Mouse (Mus musculus) forebrain, embryonic 11.5 days (tissue): Measurements from ENCODE around the gene Efr3b. TPM values are rescaled to one million over a fixed set of nuclear protein-coding genes. Genes with fewer than 3 reads are reported as not detected.

ENCODE experiments used
- ATAC-seq: fragments of 200-750 bp; cut with Nextera tagmentation; replicated peaks from 2 replicates; pipeline ENCODE4 v1.8.0; 2017; ENCODE audit warnings: moderate TSS enrichment; ENCODE audit not compliant: low FRiP score
- DNase-seq: peaks from one replicate; pipeline ENCODE4 v3.0.0-alpha.2; 2017; ENCODE audit warnings: low spot score
- H3K27ac ChIP-seq: fragments of 300-500 bp; sonication (generic); 2 replicates; pipeline ENCODE4 v1.5.1; 2014; ENCODE audit warnings: low read depth, low read length
- H3K27me3 ChIP-seq: fragments of 300-500 bp; sonication (generic); 2 replicates; pipeline ENCODE4 v1.6.1; 2014; ENCODE audit warnings: mild to moderate bottlenecking, low read length, mixed read lengths; ENCODE audit not compliant: control insufficient read depth, insufficient read depth
- H3K36me3 ChIP-seq: fragments of 300-500 bp; sonication (generic); 2 replicates; pipeline ENCODE4 v1.6.1; 2014; ENCODE audit warnings: mild to moderate bottlenecking, low read length, moderate library complexity, mixed read lengths; ENCODE audit not compliant: control insufficient read depth, insufficient read depth
- H3K4me1 ChIP-seq: fragments of 300-500 bp; sonication (generic); replicated peaks from 2 replicates; pipeline ENCODE4 v1.6.1; 2014; ENCODE audit warnings: low read length, mixed read lengths; ENCODE audit not compliant: control insufficient read depth, insufficient read depth
- H3K4me2 ChIP-seq: fragments of 300-500 bp; sonication (generic); 2 replicates; pipeline ENCODE4 v1.6.1; 2014; ENCODE audit warnings: low read depth, mild to moderate bottlenecking, low read length, moderate library complexity, mixed read lengths; ENCODE audit not compliant: severe bottlenecking
- H3K4me3 ChIP-seq: fragments of 300-500 bp; sonication (generic); 2 replicates; pipeline ENCODE4 v1.5.1; 2014; ENCODE audit warnings: low read depth, low read length
- H3K9ac ChIP-seq: fragments of 300-500 bp; sonication (generic); 2 replicates; pipeline ENCODE4 v1.6.1; 2014; ENCODE audit warnings: low read length
- H3K9me3 ChIP-seq: fragments of 300-500 bp; sonication (generic); 2 replicates; pipeline ENCODE4 v1.6.1; 2016; ENCODE audit warnings: low read length, mixed read lengths; ENCODE audit not compliant: control insufficient read depth
- WGBS: fragments of 180-500 bp; shearing (Covaris S2); extraction: QIAGEN DNeasy Blood & Tissue Kit; methylation state at CpG from one replicate; pipeline ENCODE4 v1.1.7; 2014; 5-methylcytosine and 5-hydroxymethylcytosine counted together
- polyA plus RNA-seq: library from polyadenylated mRNA; unstranded; fragments of >200 nt; fragmentation: Nextera tagmentation; extraction: Ambion mirVana; gene quantifications from 2 replicates; pipeline ENCODE4 v1.2.1, GENCODE M21; 2014

Gene Efr3b
- polyA plus RNA-seq, 1 experiment from 2014 or later, result 14.4 TPM

DNA sequence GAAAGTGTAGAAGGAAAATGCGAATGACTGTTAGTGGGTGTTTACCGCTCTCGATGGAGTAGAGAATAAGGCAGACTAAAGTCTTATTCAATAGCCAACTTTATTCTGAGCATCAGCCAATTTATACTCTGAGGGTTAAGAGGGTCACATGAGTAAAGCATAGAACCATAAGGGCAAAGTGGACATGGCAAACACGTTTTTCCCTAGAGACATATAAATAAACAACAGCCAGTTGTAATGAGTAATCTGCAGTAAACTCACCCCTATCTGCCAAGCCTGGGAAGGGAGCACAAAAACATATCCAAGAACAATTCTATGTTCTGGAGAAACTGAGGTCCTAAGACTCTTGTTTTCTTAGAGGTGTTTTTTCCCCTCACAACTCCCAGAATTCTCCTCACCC is 29.8 kb upstream of the Efr3b start:
- DNase-seq (no peak), ATAC-seq (no peak)
- Histone ChIP-seq H3K27me3 (no peaks in the 10 kb centered on the region), H3K4me3 (no peak overlapping the region), H3K27ac (no peak overlapping the region), H3K36me3 (no peaks in the 10 kb centered on the region), H3K4me2 (no peak overlapping the region), H3K9me3 (no peaks in the 10 kb centered on the region), H3K4me1 (no peaks in the 10 kb centered on the region), H3K9ac (no peak overlapping the region)
- WGBS, result 86% methylated on average over 4 of the region's 4 CpGs

DNA sequence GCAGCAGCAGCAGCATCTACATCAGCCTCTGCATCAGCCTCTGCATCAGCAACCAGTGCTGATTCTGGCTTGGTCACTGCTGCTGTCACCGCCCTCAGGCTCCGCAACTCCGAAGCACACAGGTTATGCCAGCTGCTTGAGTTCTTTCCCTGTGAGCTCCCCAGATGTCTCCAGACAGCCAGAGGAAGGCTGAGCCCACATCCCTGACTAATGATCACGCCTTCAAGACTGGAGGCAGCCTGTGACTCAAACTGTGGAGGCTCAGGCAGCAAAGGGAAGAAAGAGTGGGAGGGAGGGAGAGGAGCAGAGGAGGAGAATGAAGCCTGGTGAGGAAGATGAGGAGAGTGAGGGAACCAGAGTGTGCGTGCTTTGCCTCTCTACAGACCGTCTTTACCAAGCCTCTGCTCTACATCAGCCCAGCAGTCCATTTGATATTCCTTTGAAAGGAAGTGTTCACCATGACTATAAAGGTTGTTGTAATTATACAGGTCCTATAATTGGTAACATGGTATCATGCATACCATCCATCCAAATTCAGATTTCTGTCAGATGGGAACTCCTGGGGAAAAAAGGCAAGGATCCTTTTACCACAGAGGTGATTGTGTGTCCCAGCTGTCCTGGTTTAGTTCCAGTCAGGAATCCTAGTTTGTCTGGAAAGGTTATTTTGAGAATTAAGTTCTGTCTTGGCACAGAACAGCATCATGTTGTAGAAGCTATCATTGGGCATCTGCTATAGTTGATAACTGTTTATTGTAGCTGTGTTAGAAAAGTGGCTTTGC is 28.2 kb upstream of the Efr3b start:
- ATAC-seq, result no peak
- Histone ChIP-seq H3K4me2 (no peak overlapping the region), H3K4me1 (no peaks in the 10 kb centered on the region), H3K36me3 (no peaks in the 10 kb centered on the region), H3K27me3 (no peaks in the 10 kb centered on the region), H3K9me3 (no peaks in the 10 kb centered on the region), H3K4me3 (no peak overlapping the region), H3K9ac (no peak overlapping the region), H3K27ac (no peak overlapping the region)
- DNase-seq, result no peak
- WGBS, result 79% methylated on average over 6 of the region's 6 CpGs

DNA sequence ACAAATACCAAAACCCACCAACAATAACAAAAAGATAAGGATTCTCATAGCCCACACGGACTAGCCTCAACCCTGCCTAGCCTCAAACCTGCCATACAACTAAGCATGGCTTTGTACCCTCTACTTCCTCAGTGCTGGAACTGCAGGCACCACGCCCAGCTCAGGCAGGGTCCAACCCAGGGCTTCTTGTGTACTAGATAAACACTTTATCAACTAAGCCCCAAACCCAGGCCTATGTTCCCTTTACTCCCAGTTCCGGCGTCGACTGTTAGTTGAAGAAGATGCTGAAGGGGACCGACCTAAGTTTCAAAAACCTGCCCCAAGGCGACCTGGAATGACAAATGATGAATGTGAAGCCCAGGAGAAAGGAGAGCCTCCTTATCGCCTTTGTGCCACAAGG is 27.2 kb upstream of the Efr3b start:
- ATAC-seq, result no peak
- Histone ChIP-seq H3K9me3 (no peaks in the 10 kb centered on the region), H3K4me2 (no peak overlapping the region), H3K36me3 (no peaks in the 10 kb centered on the region), H3K9ac (no peak overlapping the region), H3K4me3 (no peak overlapping the region), H3K27ac (no peak overlapping the region), H3K4me1 (no peaks in the 10 kb centered on the region), H3K27me3 (no peaks in the 10 kb centered on the region)
- 83% methylated on average over 8 of the region's 8 CpGs for WGBS
- DNase-seq, result no peak

DNA sequence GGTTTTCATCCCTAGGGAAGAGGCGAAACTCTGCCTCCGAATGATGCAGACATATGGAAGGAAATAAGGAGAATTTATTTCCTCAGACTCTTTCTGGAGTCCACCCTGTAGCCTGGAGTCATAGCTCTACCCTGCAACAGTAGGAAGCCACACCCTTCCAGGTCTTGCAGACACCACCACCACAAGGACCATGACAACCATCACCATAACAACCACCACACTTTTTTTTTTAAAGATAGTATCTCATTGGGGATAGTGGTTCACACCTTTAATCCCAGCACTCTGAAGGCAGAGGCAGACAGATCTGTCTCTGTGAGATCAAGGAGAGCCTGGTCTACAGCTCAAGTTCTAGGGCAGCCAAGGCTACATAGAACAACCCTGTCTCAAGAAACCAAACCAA is 26.8 kb upstream of the Efr3b start:
- H3K9me3 ChIP-seq, result no peaks in the 10 kb centered on the region
- no peak overlapping the region for H3K4me2 ChIP-seq
- H3K9ac ChIP-seq, result no peak overlapping the region
- no peak for DNase-seq
- no peaks in the 10 kb centered on the region for H3K27me3 ChIP-seq
- H3K27ac ChIP-seq, result no peak overlapping the region
- no peaks in the 10 kb centered on the region for H3K4me1 ChIP-seq
- no peak for ATAC-seq
- no peak overlapping the region for H3K4me3 ChIP-seq
- no peaks in the 10 kb centered on the region for H3K36me3 ChIP-seq
- 93% methylated on average over 2 of the region's 2 CpGs for WGBS

DNA sequence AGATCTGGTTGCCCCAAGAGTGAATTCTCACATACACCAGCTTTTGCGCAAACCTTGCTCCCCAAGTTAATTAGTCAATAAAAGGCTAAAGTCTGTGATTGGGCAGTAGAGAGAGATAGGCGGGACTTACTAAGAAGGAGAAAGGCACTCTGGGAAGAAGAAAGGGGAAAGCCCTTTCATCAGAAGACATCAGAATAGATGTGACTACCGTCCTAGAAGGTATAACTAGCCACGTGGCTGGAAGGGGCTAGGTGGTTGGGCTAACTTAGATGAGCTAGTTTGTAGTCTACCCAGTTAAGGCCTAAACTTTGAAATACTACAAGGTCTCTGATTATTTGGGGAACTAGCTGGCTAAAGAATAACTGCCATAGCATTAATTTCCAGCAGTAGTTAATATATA is 21.0 kb upstream of the Efr3b start:
- no peaks in the 10 kb centered on the region for H3K9me3 ChIP-seq
- ATAC-seq (no peak), DNase-seq (no peak)
- no peak overlapping the region for H3K9ac ChIP-seq
- H3K27ac ChIP-seq, result no peak overlapping the region
- 86% methylated on average over 4 of the region's 4 CpGs for WGBS
- no peak overlapping the region for H3K4me3 ChIP-seq
- H3K36me3 ChIP-seq, result no peaks in the 10 kb centered on the region
- no peak overlapping the region for H3K4me2 ChIP-seq
- H3K27me3 ChIP-seq, result no peaks in the 10 kb centered on the region
- no peaks in the 10 kb centered on the region for H3K4me1 ChIP-seq

DNA sequence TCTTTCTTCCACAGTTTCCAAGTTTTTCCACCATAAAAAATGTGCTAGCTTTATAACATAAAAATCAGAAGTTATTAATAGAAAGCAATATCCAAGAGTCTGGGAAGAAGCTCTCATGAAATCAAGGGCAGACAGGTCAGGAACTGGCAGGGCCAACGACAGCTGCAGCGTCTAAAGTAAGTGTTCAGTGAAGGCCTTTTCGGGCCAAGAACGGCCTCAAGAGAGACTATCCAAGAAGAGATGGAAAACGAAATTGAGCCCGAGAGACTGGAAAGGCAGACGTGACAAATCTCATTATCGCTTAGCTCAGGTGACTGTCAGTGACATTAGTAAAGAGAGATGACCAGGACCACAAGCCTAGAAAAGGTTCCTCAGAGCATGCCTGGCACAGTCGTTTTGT is 19.6 kb upstream of the Efr3b start:
- no peak overlapping the region for H3K4me2 ChIP-seq
- ATAC-seq, result no peak

DNA sequence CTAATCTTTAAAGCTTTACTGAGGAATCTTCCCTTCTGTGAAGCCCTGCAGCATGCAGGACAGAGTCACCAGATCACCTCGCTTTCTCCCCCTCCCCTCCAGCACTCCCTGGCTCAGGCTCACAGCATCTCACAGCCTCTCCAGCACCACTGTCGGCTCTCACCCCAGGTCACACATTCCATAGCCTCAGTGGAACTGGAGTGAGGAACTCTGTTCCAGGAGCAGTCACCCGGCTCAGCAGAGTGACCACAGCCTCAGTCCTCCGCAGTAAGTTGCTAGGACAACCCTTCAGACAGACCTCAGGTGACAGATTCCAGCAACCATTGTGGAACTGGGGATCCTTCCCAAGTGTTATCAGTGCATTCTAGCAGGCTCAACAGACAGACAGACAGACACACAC is 16.1 kb upstream of the Efr3b start:
- no peak overlapping the region for H3K27ac ChIP-seq
- no peak overlapping the region for H3K4me2 ChIP-seq
- no peaks in the 10 kb centered on the region for H3K4me1 ChIP-seq
- no peaks in the 10 kb centered on the region for H3K36me3 ChIP-seq
- no peak for DNase-seq
- H3K4me3 ChIP-seq, result no peak overlapping the region
- no peaks in the 10 kb centered on the region for H3K9me3 ChIP-seq
- H3K27me3 ChIP-seq, result no peaks in the 10 kb centered on the region
- 42% methylated on average over 4 of the region's 4 CpGs for WGBS
- ATAC-seq, result no peak
- no peak overlapping the region for H3K9ac ChIP-seq

More for the DNA sequence above, 19.6 kb upstream of the Efr3b start:
- Histone ChIP-seq H3K9ac (no peak overlapping the region), H3K27ac (no peak overlapping the region), H3K36me3 (no peaks in the 10 kb centered on the region), H3K27me3 (no peaks in the 10 kb centered on the region), H3K4me3 (no peak overlapping the region), H3K9me3 (no peaks in the 10 kb centered on the region), H3K4me1 (no peaks in the 10 kb centered on the region)
- DNase-seq, result no peak
- WGBS, result 79% methylated on average over 9 of the region's 9 CpGs

DNA sequence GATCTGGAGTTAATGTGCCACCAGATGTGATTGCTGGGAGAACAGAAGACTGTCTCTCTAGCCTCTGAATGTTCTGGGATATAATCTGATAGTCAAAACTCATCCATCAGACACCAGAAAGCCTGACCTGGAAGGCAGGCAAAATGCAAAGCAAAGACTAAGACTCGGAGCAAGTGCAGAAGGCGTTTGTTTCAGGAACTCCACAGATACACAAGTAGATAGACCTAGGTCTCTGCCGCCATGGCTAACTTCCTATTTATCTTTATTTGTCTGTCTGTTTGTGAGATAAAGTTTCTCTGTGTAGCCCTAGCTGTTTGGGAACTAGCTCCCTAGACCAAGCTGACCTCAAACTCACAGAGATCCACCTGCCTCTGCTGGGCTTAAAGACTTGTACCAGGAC is 14.9 kb upstream of the Efr3b start:
- Histone ChIP-seq H3K4me2 (no peak overlapping the region), H3K4me3 (no peak overlapping the region), H3K9me3 (no peaks in the 10 kb centered on the region), H3K27ac (no peak overlapping the region), H3K36me3 (no peaks in the 10 kb centered on the region), H3K9ac (no peak overlapping the region), H3K27me3 (no peaks in the 10 kb centered on the region), H3K4me1 (no peaks in the 10 kb centered on the region)
- no peak for ATAC-seq
- WGBS, result 83% methylated on average over 3 of the region's 3 CpGs
- no peak for DNase-seq

DNA sequence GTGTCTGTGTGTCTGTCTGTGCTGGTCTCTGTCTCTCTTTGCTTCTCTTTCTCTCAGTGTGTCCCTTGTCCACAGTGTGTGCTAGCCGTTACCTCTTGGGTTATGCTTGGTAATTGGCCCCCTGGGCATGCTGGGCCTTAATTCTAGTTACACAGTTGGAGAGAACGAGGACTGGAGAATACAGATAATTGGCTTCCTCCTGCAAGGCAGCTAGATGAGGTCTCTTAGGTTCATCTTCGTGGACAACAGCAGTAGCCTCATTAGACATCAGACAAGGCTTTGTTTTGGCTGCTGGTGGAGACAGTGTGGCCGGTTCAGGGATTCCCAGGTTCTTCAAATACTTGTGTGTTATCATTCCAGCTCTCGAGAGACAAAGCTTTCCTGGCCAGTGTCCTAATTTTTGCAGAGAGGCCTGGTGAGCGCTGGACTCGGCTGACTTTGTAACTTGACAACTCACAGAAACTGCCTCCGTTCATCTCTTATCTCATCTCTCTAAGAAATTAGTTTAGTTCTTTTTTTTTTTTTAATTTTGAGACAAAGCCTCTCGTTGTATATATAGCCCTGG is 12.2 kb upstream of the Efr3b start:
- Histone ChIP-seq H3K4me1 (no peaks in the 10 kb centered on the region), H3K4me3 (no peak overlapping the region), H3K27me3 (no peaks in the 10 kb centered on the region), H3K4me2 (no peak overlapping the region), H3K9ac (no peak overlapping the region), H3K36me3 (no peaks in the 10 kb centered on the region), H3K27ac (no peak overlapping the region), H3K9me3 (no peaks in the 10 kb centered on the region)
- DNase-seq, result no peak
- WGBS, result 53% methylated on average over 9 of the region's 9 CpGs
- no peak for ATAC-seq
